Mouse (Mus musculus): ENCODE results near the gene Inka1. TPM values are rescaled to one million over a fixed set of nuclear protein-coding genes. Genes with fewer than 3 reads are reported as not detected.

Gene Inka1
- total and polyA plus RNA-seq, 3 experiments, result 60.7 to 65.3 TPM; not detected in 1

- peak; percentile 88; the same call in 1 of the 2 replicates for TF ChIP-seq UBTF (IDR thresholded peaks at IDR 0.05; ENCODE audit: borderline replicate concordance, insufficient read depth, low read depth, low read length)
- TF ChIP-seq EP300 (IDR thresholded peaks at IDR 0.05; ENCODE audit: low read depth in 1 of 2, low read length in 2 of 2), result no peak; a peak in 1 of 4 replicates
Observed at GRCm38 (mm10) chr9:107949184-107949921, 36.3 kb downstream of the Inka1 start (continued).

GRCm38 (mm10) chr9:107947241-107948194, 38.2 kb downstream of the Inka1 start:
- TF ChIP-seq NRF1 (IDR thresholded peaks at IDR 0.05; ENCODE audit: insufficient read depth, low read depth, low read length, poor library complexity, severe bottlenecking) (no peak), GABPA (IDR thresholded peaks at IDR 0.05; ENCODE audit: low read depth, low read length) (no peak)
- no peak overlapping the region for H3K4me3 ChIP-seq (ENCODE audit: control insufficient read depth in 1 of 2, insufficient read depth in 1 of 2, low read depth in 2 of 2, low read length in 2 of 2)
- H3K36me3 ChIP-seq (ENCODE audit: control insufficient read depth in 1 of 2, insufficient read depth in 2 of 2, low read length in 2 of 2), result peaks cover 0 to 9% of the 10 kb centered on the region in 2 experiments; a peak in 2 of 4 replicates
- no peaks in the 10 kb centered on the region for H3K27me3 ChIP-seq (ENCODE audit: control insufficient read depth in 1 of 2, insufficient read depth in 2 of 2, low read length in 2 of 2)
- H3K9ac ChIP-seq (ENCODE audit: control insufficient read depth, low read depth, low read length, poor library complexity, severe bottlenecking), result no peak overlapping the region
- peaks cover 18% of the 10 kb centered on the region for H3K79me2 ChIP-seq (ENCODE audit: control insufficient read depth, insufficient read depth, low read length, poor library complexity)
- H3K27ac ChIP-seq (ENCODE audit: control insufficient read depth, low read depth, low read length), result no peak overlapping the region
- peaks cover 0 to 13% of the 10 kb centered on the region in 2 experiments; a peak in 2 of 4 replicates for H3K4me1 ChIP-seq (ENCODE audit: control insufficient read depth in 1 of 2, insufficient read depth in 2 of 2, low read length in 2 of 2)
- no peak for DNase-seq (ENCODE audit: low read depth, low spot score)
- H3K9me3 ChIP-seq (replicated peaks; ENCODE audit: insufficient read depth, low read length), result no peaks in the 10 kb centered on the region

GRCm38 (mm10) chr9:107936831-107937230, 48.8 kb downstream of the Inka1 start:
- TF ChIP-seq MYB (IDR thresholded peaks at IDR 0.05; ENCODE audit: low read depth, low read length) (no peak), SIN3A (IDR thresholded peaks at IDR 0.05; ENCODE audit: low read length) (no peak), TCF12 (IDR thresholded peaks at IDR 0.05; ENCODE audit: low read depth, low read length) (no peak), ETS1 (IDR thresholded peaks at IDR 0.05; ENCODE audit: low read depth, low read length) (no peak), ZNF384 (IDR thresholded peaks at IDR 0.05; ENCODE audit: low read depth, low read length) (no peak), MAFK (IDR thresholded peaks at IDR 0.05; ENCODE audit: borderline replicate concordance, low read depth, low read length) (no peak), USF1 (IDR thresholded peaks at IDR 0.05; ENCODE audit: low read depth, low read length) (no peak), E2F4 (IDR thresholded peaks at IDR 0.05; ENCODE audit: borderline replicate concordance, low read depth, low read length) (no peak), KAT2A (conservative IDR thresholded peaks at IDR 0.05; ENCODE audit: low read depth, low read length) (no peak), JUND (IDR thresholded peaks at IDR 0.05; ENCODE audit: low read depth, low read length) (no peak), MEF2A (IDR thresholded peaks at IDR 0.05; ENCODE audit: extremely low read depth, insufficient replicate concordance, low read depth, low read length, poor library complexity, severe bottlenecking) (no peak), POLR2AphosphoS5 (IDR thresholded peaks at IDR 0.05; ENCODE audit: borderline replicate concordance, low read depth, low read length) (no peak), NELFE (IDR thresholded peaks at IDR 0.05; ENCODE audit: low read depth, low read length) (no peak), UBTF (IDR thresholded peaks at IDR 0.05; ENCODE audit: borderline replicate concordance, insufficient read depth, low read depth, low read length) (no peak), MAX (IDR thresholded peaks at IDR 0.05; ENCODE audit: low read length) (no peak)

More at GRCm38 (mm10) chr9:107936831-107937230, 48.8 kb downstream of the Inka1 start:
- Histone ChIP-seq H3K27me3 (ENCODE audit: control insufficient read depth in 1 of 2, insufficient read depth in 2 of 2, low read length in 2 of 2) (peaks cover 9 to 28% of the 10 kb centered on the region in 2 experiments), H3K4me3 (ENCODE audit: control insufficient read depth in 1 of 2, insufficient read depth in 1 of 2, low read depth in 2 of 2, low read length in 2 of 2) (no peak overlapping the region), H3K9me3 (replicated peaks; ENCODE audit: insufficient read depth, low read length) (no peaks in the 10 kb centered on the region), H3K27ac (ENCODE audit: control insufficient read depth, low read depth, low read length) (no peak overlapping the region), H3K79me2 (ENCODE audit: control insufficient read depth, insufficient read depth, low read length, poor library complexity) (no peaks in the 10 kb centered on the region), H3K9ac (ENCODE audit: control insufficient read depth, low read depth, low read length, poor library complexity, severe bottlenecking) (no peak overlapping the region), H3K36me3 (ENCODE audit: control insufficient read depth in 1 of 2, insufficient read depth in 2 of 2, low read length in 2 of 2) (0 out of 4 replicates have a peak, but pooled peaks cover 0 to 2% of the 10 kb centered on the region in 2 experiments), H3K4me1 (ENCODE audit: control insufficient read depth in 1 of 2, insufficient read depth in 2 of 2, low read length in 2 of 2) (no peaks in the 10 kb centered on the region)
- DNase-seq (ENCODE audit: low read depth, low spot score), result no peak
